ENCODE assay signal across 8 mouse cellular contexts in the genomic region with DNA sequence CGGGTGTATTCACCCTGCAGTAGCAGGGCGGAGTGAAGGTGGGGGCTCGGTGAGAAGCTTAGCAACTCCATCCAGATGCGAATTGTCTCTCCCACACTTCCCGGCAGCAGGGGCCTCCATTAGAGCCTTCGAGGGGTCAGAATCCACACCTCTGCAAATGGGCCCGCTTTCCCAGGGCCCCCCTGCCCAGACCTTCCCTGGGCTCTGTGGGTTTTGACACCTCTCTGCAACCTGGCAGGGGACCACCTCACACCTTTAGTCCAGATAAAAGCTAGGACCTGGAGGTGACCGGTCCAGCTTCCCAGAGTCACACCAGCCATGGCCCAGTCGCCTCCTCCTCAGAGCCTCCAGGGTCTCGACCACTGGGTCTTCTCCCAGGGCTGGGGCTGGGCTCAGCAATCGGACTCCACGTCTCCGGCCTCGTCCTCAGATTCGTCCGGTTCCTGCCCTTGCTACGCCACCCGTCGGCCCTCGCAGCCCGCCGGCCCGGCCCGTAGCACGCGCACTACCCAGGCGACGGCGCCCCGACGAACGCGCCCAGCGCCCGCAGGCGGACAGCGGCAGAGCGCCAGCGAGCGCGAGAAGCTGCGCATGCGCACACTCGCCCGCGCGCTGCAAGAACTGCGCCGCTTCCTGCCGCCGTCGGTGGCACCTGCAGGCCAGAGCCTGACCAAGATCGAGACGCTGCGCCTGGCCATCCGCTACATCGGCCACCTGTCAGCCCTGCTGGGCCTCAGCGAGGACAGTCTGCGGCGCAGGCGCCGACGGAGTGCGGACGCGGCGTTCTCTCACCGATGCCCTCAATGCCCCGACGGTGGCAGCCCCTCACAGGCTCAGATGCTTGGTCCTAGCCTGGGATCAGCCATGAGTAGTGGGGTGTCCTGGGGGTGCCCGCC. TPM values are rescaled to one million over a fixed set of nuclear protein-coding genes. Genes with fewer than 3 reads are reported as not detected.
DNase-seq lines count a peak whose midpoint lies in the region.

Gene Mesp2, plus strand, starts transcription at position 117 of the 896 bp plus-strand sequence.

- peak; percentile 75 for DNase-seq in R1 (ENCODE audit: low read depth, low spot score)
- peak; percentile 20 to 42 for DNase-seq in cerebellum, postnatal 36 days
- DNase-seq in gastrocnemius, postnatal 10 days = peak; percentile 79
- peak; percentile 14 for DNase-seq in hindlimb bud, embryonic 11.5 days (ENCODE audit: extremely low spot score, low read depth, low spot score)
- DNase-seq in left cerebral cortex, adult 8-10 months (ENCODE audit: low spot score in 2 of 2) = peak; percentile 28 to 41
- DNase-seq in lung, postnatal 4 days = peak; percentile 85 to 89
- peak; percentile 91 for DNase-seq in retina, postnatal 1 day
- peak; percentile 81 for DNase-seq in thymus, postnatal 25 days

RNA-seq across cellular contexts. Expression of gene Mesp2, which starts in this region (rescaled TPM):
- under 1 TPM in 1 of 2 experiments, not detected in 1; 0.19 TPM for total RNA-seq in gastrocnemius, postnatal 10 days (2021)
- 1 to 10 TPM; 1.1 to 2.4 (median 1.7) TPM for total RNA-seq in left cerebral cortex, adult 8-10 months (2022)

Comparison
In these comparisons a context has a peak if more than half of its experiments do, and no peak if none do; other contexts are left out.
1. Peak in every context shown above with its lines: DNase-seq.
2. Peak in DNase-seq in gastrocnemius, postnatal 10 days; RNA of the gene not detected or under 1 TPM.
3. DNase-seq: peak in every context shown above with its lines; median percentile 91 in retina, postnatal 1 day; 87 in lung, postnatal 4 days; 81 in thymus, postnatal 25 days; 79 in gastrocnemius, postnatal 10 days; 75 in R1; 34 in left cerebral cortex, adult 8-10 months; 31 in cerebellum, postnatal 36 days; 14 in hindlimb bud, embryonic 11.5 days.